In the genomic region with DNA sequence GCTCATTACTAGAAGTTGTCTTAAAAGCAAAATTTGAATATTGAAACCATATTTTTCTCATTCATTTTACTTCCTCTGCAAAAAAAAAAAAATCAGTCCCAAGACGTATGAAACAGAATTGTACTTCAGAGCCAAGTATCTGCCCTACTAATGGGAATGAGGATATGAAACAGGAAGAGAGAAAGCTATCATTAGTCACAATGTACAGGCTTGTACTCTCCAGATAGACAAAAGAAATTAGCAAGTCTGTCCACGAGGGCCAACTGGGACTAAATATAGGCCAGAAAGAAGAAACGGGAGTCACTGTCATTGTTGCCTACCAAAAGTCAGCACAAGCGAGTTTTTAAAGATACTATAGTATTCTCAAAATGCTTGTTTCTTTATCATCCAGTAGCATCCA, we compare ENCODE assay signal across 15 mouse cellular contexts.
"Had no signal": no experiment of that assay in that cellular context is flagged by ENCODE, and none has a peak within 500 bp of the region (broad histone marks: within the 10 kb centered on the region; RNA-seq: fewer than 3 reads in every experiment).

No protein-coding gene starts in this region.

- H3K27me3 ChIP-seq: limb, embryonic 12.5 days; midbrain, embryonic 12.5 days; neural tube, embryonic 13.5 days; stomach, embryonic 15.5 days had no signal

- ATAC-seq: lung, postnatal 0 days; midbrain, embryonic 16.5 days had no signal

- DNase-seq: kidney, adult 11 months; kidney, postnatal 10 days; layer of hippocampus, postnatal 36 days; liver; lung, adult 2 months; lung, postnatal 36 days; right cerebral cortex, postnatal 14 days; thymus, postnatal 36 days had no signal

- H3K36me3 ChIP-seq: limb, embryonic 12.5 days; midbrain, embryonic 12.5 days; neural tube, embryonic 13.5 days; stomach, embryonic 15.5 days had no signal

- H3K4me2 ChIP-seq: limb, embryonic 12.5 days; midbrain, embryonic 12.5 days; neural tube, embryonic 13.5 days; stomach, embryonic 15.5 days had no signal

- H3K9ac ChIP-seq: limb, embryonic 12.5 days; liver, embryonic 14.5 days; midbrain, embryonic 12.5 days; neural tube, embryonic 13.5 days; stomach, embryonic 15.5 days had no signal

- H3K27ac ChIP-seq: limb, embryonic 12.5 days; liver, embryonic 14.5 days; midbrain, embryonic 12.5 days; neural tube, embryonic 13.5 days; stomach, embryonic 15.5 days had no signal

- H3K4me3 ChIP-seq: limb, embryonic 12.5 days; midbrain, embryonic 12.5 days; neural tube, embryonic 13.5 days; stomach, embryonic 15.5 days had no signal

- H3K9me3 ChIP-seq: limb, embryonic 12.5 days; midbrain, embryonic 12.5 days; neural tube, embryonic 13.5 days; stomach, embryonic 15.5 days had no signal

- H3K4me1 ChIP-seq: limb, embryonic 12.5 days; midbrain, embryonic 12.5 days; neural tube, embryonic 13.5 days; stomach, embryonic 15.5 days had no signal
